Mouse (Mus musculus) brain, embryonic 14.5 days (tissue): ENCODE data around the gene Aff3. TPM values are rescaled to one million over a fixed set of nuclear protein-coding genes. Genes with fewer than 3 reads are reported as not detected.

Experiments used
- DNase-seq: peaks from one replicate; pipeline ENCODE4 v3.0.0-alpha.2; 2011; ENCODE audit warnings: low read depth
- CTCF ChIP-seq: fragments of 200-500 bp; IDR thresholded peaks from 2 replicates; pipeline ENCODE4 v1.5.1; 2012; ENCODE audit warnings: inconsistent platforms, mild to moderate bottlenecking, moderate library complexity, borderline replicate concordance; ENCODE audit not compliant: insufficient read depth, insufficient read length; ENCODE audit errors: extremely low read depth
- POLR2A ChIP-seq: fragments of 200-500 bp; IDR thresholded peaks from 2 replicates; pipeline ENCODE4 v1.6.1; 2012; ENCODE audit warnings: mild to moderate bottlenecking, inconsistent platforms, borderline replicate concordance; ENCODE audit not compliant: poor library complexity, insufficient read depth, insufficient read length, severe bottlenecking; ENCODE audit errors: extremely low read depth
- polyA plus RNA-seq: library from polyadenylated mRNA; depleted of rRNA; stranded (reverse); fragments of >200 nt; gene quantifications from 2 replicates; pipeline ENCODE4 v1.2.3, GENCODE M21; 2012

Aff3 gene
- polyA plus RNA-seq, 1 experiment: 52.5 TPM

DNA sequence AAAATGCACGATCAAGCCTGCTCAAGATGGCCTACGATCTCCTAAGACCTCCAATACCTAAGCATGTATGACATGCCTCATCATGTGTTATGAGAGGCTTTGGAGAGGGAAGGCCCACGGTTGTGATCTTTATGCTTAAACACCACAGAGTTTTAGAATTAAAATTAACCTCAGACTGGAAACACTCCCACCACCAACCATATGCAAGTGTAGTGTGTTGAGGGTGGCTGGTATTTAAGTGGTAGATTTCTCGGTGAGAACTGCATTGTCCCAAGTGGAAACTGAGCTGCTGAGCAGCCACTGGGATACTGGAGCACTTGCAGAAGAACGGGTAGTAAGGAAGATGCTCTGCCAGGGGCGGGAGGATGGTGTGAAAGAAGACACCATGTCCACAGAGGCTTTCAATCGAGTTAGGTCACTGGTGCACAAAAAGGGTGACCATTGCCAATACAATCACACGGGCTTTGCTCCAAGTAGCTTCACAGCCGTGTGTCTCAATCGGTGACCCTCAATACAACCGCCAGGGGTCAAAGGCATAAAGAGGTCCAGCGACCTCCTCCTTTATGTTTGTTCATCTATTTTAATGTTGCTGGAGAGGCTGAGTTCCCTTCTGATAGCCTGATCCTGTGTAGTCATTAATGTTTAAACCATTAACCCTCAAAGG lies 150.7 kb downstream of the Aff3 start:
- no peak for DNase-seq
- TF ChIP-seq POLR2A: no peak
- TF ChIP-seq CTCF: no peak

DNA sequence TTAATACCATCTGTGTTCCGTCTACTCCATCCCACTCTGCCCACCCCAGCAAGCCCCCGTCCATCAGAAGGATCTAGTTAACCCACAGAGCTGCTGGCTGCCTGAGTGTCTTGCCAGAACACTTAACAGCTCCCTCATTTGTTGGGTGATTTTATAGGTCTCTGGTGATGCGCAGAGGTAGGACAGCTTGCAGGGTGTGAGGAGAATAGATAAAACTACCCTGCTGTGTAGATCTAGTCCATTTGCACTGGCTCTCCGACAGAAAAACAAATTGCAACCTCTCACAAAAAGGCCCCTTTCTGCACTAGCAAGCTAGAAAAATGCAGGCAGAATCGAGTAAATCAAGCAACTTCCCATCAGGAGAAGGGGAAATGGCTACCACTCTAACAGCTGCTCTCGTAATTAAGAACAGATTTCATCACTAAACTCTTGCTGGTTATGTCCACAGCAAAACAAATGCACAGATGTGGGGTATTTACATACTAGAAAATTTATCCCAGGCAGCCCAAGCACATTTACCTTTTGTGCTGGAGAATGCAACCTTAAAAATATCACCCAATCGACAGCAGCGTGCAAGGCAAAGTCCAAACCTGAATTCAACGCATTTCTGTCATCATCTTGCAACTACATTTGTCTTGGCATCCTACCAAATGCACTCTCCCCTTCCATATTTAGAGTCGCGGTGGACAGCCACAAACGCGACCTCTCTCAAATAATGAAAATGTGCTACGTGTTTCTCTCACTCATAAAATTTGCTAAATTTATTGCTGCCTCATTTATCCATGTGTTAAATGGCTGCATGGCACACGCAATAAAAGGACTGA lies 152.3 kb downstream of the Aff3 start:
- TF ChIP-seq POLR2A: no peak
- no peak for TF ChIP-seq CTCF
- peak; percentile 69 for DNase-seq

DNA sequence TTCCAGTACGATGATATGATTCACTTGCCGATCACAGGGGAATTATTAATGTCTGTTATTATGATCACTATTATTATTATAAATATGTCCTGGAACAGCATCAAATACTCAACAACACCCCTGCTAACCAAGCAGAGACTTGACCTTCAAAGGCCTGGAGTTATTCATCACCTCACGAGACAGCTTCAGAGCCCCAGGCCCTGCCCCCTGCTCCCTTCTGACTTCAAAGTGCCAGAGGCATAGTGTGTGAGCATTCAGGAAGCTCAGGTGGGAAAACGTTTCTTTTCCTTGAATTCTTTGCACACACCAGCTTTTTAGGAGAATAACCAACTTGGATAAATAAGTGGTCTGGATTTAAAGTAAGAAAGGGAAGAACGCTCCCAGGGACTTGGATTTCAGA lies 153.7 kb downstream of the Aff3 start:
- no peak for DNase-seq
- no peak for TF ChIP-seq POLR2A
- TF ChIP-seq CTCF: no peak

DNA sequence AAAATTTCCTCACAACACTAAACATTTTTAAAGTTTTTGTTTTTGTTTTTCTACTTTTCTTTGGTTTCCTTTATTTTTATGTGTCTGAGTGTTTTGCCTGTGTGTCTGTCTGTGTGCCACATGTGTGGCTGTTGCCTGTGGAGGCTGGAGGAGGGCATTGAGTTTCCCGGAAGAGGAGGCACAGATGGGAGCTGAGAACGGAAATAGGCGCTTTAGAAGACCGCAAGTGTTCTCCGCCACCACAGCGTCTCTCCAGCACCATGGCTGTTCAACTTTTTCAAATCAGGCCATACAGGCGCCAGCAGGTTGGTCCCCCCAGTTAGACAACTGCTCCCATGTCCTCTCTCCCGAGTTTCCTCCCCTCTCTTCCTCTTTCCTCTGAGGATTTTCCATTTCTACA lies 155.5 kb downstream of the Aff3 start:
- DNase-seq: no peak
- no peak for TF ChIP-seq POLR2A
- TF ChIP-seq CTCF: no peak

DNA sequence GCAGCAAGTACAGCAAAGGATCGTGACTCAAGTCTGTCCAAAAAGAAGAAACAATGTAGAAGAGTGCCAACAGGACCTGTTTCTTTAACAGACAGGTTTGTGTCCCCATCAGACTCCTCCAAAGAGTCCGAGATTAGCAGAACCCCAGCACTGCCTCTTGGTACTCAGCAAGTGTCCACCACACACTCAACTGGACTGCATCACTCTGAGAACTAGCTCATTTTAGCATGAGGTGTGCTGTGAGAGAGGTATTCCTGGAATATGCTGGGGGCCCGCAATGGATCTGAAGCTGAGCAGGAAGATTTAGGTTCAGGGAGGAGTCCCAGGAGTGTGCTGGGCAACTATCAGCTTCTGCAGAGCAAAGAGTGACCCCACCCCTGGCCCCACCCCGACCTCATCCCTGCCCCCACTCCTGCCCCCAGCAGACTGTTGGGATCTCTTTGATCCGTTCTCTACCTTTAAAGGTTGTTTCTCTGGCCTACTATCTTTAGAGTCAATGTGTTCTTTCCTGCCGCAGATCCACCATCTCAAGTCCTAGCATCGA lies 157.0 kb downstream of the Aff3 start:
- TF ChIP-seq POLR2A (no peak), CTCF (no peak)
- DNase-seq: no peak

DNA sequence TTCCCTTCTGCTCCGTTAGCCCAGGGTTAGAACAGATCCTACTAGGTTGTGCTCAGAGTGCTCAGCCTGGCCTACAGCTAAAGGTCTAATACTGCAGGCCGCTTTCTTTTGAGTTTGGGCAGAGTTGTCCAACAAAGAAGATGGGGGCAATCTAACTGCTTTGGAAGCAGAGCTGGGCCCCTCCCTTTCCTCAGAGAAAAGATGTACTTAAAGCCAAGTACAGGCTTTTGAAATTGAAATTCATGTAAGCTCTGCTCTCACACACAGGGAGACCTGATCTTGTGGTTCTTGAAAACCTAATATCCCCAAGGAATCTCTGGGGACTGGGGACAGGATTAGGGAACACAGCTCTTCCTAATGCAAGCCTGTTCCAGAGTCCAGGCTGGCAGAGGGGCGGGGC lies 158.4 kb downstream of the Aff3 start:
- DNase-seq: no peak
- TF ChIP-seq CTCF: no peak
- no peak for TF ChIP-seq POLR2A

DNA sequence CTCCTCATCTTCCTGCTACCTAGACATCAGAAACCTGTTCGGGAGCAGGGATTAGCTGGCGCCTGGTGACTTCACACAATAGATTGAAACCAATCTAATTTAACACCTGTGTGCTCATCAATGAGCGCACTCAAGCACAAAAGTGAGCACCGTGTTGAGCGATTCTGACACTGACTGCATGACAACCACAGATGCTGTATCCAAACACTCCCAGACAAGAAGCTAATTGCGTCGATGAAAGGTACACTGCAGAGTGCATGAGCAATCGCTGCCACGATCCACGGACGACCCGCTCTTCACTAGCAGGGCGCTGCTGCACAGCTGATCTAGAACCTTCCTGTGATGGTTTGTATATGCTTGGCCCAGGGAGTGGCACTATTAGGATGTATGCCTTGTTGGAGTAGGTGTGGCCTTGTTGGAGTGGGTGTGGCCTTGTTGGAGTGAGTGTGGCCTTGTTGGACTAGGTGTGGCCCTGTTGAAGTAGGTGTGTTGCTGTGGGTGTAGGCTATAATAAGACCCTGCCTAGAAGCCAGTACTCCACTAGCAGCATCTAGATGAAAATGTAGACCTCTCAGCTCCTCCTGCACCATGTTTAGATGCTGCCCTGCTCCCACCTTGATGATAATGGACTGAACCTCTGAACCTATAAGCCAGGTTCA lies 161.2 kb downstream of the Aff3 start:
- peak; percentile 87 for DNase-seq
- TF ChIP-seq POLR2A: no peak
- no peak for TF ChIP-seq CTCF

DNA sequence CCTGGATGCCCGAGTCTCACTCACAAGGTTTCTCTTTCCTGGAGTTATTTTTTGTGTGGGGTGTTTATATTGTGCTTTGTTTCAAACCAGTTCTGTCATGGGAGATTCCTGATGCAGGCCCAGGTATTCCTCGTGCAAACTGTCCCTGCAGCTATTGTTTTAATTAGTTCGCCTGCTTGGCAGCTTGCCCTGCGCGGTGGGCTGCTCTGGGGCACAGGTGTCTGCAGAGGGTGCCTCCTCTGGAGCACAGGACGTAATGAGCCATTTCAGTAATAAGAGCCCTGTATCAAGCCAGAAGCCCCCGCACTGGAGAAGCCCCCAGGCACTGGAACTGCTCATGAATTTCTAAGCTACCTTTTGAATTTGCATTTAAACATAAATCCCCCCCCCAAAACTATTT lies 162.0 kb downstream of the Aff3 start:
- DNase-seq: peak; percentile 76

DNA sequence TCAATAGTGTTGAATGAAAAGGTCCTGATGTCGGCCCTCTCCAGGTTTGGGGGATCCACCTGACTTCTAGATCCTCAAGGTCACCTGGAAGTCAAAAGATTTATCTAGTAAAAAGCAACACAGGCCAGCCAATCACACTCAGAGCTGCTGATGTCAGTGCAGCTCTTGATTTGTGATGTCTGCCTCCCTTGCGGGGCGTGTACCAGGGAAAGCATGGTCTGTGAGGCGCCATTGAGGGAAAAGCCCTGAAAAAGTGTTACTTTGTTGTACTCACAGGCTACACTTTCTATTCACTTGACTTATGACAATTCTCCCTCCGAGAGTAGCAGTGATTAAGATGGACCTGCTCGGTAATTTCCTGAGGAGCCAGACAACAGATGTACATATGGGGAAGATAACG lies 163.5 kb downstream of the Aff3 start:
- no peak for TF ChIP-seq CTCF
- TF ChIP-seq POLR2A: no peak
- no peak for DNase-seq

More for the DNA sequence above, 162.0 kb downstream of the Aff3 start:
- TF ChIP-seq POLR2A: no peak
- no peak for TF ChIP-seq CTCF

DNA sequence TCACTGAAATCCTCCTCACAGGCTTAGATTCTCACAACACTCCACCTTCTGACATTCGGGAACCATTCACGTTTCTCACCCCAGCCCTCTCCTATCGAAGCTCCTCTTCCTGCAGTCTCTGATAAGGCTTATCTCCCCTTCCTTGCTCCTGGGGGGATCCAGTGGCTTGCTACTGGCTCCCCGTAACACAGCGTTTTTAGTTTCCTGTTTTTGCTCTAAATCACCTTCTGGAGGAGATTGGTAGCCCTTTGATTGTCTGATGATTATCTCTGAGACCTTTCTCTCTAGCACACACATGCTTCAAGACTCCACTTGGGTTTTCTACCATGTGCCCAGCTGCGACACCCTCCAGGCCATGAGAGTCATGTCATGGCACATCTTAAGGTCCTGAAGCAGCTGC lies 165.3 kb downstream of the Aff3 start:
- TF ChIP-seq CTCF: no peak
- no peak for TF ChIP-seq POLR2A
- no peak for DNase-seq

DNA sequence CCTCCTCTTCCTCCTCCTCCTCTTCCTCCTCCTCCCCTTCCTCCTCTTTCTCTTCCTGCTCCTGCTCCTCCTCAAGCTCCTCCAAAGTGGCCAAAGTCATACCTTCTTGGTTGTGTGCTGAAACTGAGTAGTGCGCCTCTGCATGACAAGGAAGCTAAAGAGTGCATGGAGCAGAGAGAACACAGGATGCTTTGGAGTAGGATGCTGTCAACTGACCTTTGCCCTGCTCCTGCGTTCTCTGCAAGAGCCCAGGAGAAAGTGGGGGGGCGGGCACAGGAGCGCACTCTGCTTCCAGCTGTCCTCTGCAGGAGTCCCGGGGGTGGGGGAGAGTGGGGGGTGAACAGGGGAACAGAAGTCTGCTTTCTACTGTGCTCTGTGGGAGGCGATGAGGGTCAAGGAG lies 167.2 kb downstream of the Aff3 start:
- DNase-seq: no peak
- TF ChIP-seq CTCF (no peak), POLR2A (no peak)

DNA sequence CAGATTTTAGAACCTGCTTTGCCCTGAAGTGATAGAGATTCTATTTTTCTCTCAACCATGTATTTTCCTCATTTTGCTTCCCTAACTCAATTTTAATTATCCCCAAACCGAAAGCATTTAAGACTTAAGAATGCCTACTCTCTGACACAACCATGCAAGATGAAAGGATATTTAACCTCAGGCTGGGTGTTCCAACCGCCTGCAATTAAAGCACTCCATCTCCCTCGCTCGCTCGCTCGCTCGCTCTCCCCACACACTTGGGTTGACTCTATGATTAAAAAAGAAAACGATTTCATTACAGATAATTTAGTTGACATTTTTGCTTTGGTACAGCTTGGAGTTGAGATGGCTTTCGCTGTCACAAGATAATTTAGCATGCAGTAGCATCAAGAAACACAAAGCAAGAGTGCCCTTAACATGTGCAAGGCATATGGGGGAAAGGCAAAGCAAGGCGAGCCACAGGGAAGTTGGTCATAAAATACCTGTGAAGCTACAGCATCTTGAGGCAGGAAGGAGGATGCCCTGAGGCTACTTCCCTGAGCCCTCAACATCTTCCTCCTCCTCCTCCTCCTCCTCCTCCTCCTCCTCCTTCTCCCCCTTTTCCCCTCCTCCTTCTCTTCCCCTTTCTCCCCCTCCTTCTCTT lies 167.7 kb downstream of the Aff3 start:
- TF ChIP-seq POLR2A (no peak), CTCF (no peak)
- peak; percentile 71 for DNase-seq

DNA sequence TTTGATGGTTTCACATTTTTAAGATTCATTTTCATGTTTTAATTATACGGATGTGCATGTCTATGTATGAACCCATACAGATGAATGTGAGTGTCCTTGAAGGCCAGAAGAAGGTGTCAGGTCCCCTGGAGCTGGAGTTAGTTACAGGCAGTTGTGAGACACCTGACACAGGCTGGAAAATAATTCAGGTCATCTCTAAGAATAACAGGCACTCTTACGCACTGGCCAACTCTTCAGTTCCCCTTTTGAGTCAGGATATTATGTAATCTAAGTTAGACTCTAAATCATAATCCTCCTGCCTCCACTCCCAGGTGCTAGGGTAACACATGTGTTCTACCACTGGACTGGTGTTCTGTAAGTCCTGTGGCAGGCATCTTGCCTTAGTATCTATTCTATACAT lies 169.5 kb downstream of the Aff3 start:
- DNase-seq: no peak
- TF ChIP-seq CTCF: no peak
- TF ChIP-seq POLR2A: no peak
